In genomic region chr11:23769686-23770509, GRCm38 (mm10) we compare ENCODE assay signal across 8 mouse cellular contexts. TPM values are rescaled to one million over a fixed set of nuclear protein-coding genes. Genes with fewer than 3 reads are reported as not detected.
DNase-seq lines count a peak whose midpoint lies in the region; ATAC-seq and TF ChIP-seq lines count a peak whose summit lies in the region.

No protein-coding gene starts in this region.

- peak overlapping the region; percentile 79 for H3K4me2 ChIP-seq in lung, embryonic 14.5 days
- H3K4me2 ChIP-seq in neural tube, embryonic 14.5 days (ENCODE audit: low read depth, low read length), result peak overlapping the region; percentile 73

- peak overlapping the region; percentile 79 for H3K27ac ChIP-seq in kidney, adult 2 months (ENCODE audit: insufficient read depth, low read depth, low read length)
- peak overlapping the region; percentile 95 for H3K27ac ChIP-seq in lung, embryonic 14.5 days (ENCODE audit: low read depth)
- peak overlapping the region; percentile 88 for H3K27ac ChIP-seq in neural tube, embryonic 14.5 days (ENCODE audit: low read depth, low read length)

- DNase-seq in B cell, adult 2 months, result peak; percentile 72 to 76
- DNase-seq in MN1 (ENCODE audit: low spot score), result peak; percentile 58
- peak; percentile 45 for DNase-seq in embryo, embryonic 10 days (ENCODE audit: low spot score)
- peak; percentile 26 to 42 for DNase-seq in heart, adult 9 months (ENCODE audit: low spot score in 2 of 2)
- DNase-seq in kidney, adult 2 months, result peak; percentile 39
- DNase-seq in lung, embryonic 14.5 days, result peak; percentile 38
- DNase-seq in thymus, postnatal 25 days, result peak; percentile 37

- peak; percentile 7 for ATAC-seq in lung, embryonic 14.5 days (ENCODE audit: insufficient read depth)
- ATAC-seq in neural tube, embryonic 14.5 days (ENCODE audit: low read depth), result peak; percentile 3; the same call in 1 of the 2 replicates

- peaks cover 5% of the 10 kb centered on the region; the same call in 1 of the 2 replicates for H3K4me1 ChIP-seq in kidney, adult 2 months (ENCODE audit: control insufficient read depth, insufficient read depth, low read length)
- no peaks in the 10 kb centered on the region; the same call in 1 of the 2 replicates for H3K4me1 ChIP-seq in lung, embryonic 14.5 days (ENCODE audit: insufficient read depth)
- no peaks in the 10 kb centered on the region for H3K4me1 ChIP-seq in neural tube, embryonic 14.5 days (ENCODE audit: control insufficient read depth, insufficient read depth, low read length)

- no peak for TF ChIP-seq POLR2A in kidney, adult 2 months (IDR thresholded peaks at IDR 0.05; ENCODE audit: low read depth, low read length)

- no peaks in the 10 kb centered on the region for H3K9me3 ChIP-seq in lung, embryonic 14.5 days (ENCODE audit: low read depth, low read length)
- no peaks in the 10 kb centered on the region for H3K9me3 ChIP-seq in neural tube, embryonic 14.5 days (ENCODE audit: control insufficient read depth, low read length)

- no peaks in the 10 kb centered on the region for H3K36me3 ChIP-seq in kidney, adult 2 months (ENCODE audit: control insufficient read depth, insufficient read depth, low read length)
- no peaks in the 10 kb centered on the region for H3K36me3 ChIP-seq in lung, embryonic 14.5 days (ENCODE audit: insufficient read depth)
- H3K36me3 ChIP-seq in neural tube, embryonic 14.5 days (ENCODE audit: control insufficient read depth, insufficient read depth, low read length), result no peaks in the 10 kb centered on the region

- H3K9ac ChIP-seq in lung, embryonic 14.5 days, result peak overlapping the region; percentile 76
- H3K9ac ChIP-seq in neural tube, embryonic 14.5 days (replicated peaks; ENCODE audit: low read depth, low read length), result peak overlapping the region; percentile 70

- no peak for TF ChIP-seq CTCF in kidney, adult 2 months (conservative IDR thresholded peaks at IDR 0.05; ENCODE audit: insufficient read depth, insufficient read length, low read depth, low read length)
- no peak for TF ChIP-seq CTCF in lung, embryonic 14.5 days (IDR thresholded peaks at IDR 0.05; ENCODE audit: low read depth)

- 4% methylated on average over 25 of the region's 25 CpGs for WGBS in kidney, adult 2 months
- WGBS in lung, embryonic 14.5 days, result under 1% methylated on average over 25 of the region's 25 CpGs
- under 1% methylated on average over 25 of the region's 25 CpGs for WGBS in neural tube, embryonic 14.5 days

- peak overlapping the region; percentile 93 for H3K4me3 ChIP-seq in kidney, adult 2 months (ENCODE audit: insufficient read depth, low read depth, low read length)
- peak overlapping the region; percentile 70 for H3K4me3 ChIP-seq in lung, embryonic 14.5 days (ENCODE audit: low read depth, low read length)
- H3K4me3 ChIP-seq in neural tube, embryonic 14.5 days (ENCODE audit: low read depth, low read length), result peak overlapping the region; percentile 78

- no peaks in the 10 kb centered on the region for H3K27me3 ChIP-seq in kidney, adult 2 months (replicated peaks; ENCODE audit: control insufficient read depth, insufficient read depth, low read length)
- no peaks in the 10 kb centered on the region for H3K27me3 ChIP-seq in lung, embryonic 14.5 days (ENCODE audit: insufficient read depth, low read length)
- H3K27me3 ChIP-seq in neural tube, embryonic 14.5 days (ENCODE audit: control insufficient read depth, insufficient read depth, low read length), result no peaks in the 10 kb centered on the region

RNA-seq across cellular contexts. Expression of gene Rel, which starts 0.9 kb away (rescaled TPM):
- polyA plus RNA-seq in kidney, adult 2 months (2012; rRNA removed), result 0.72 and 1.3 TPM in 2 replicates
- polyA plus RNA-seq in lung, embryonic 14.5 days (2014; fragmentation: Nextera tagmentation; extraction: Ambion mirVana), result 1.4 and 1.5 TPM in 2 replicates
- 0.95 TPM in 2 replicates for polyA plus RNA-seq in neural tube, embryonic 14.5 days (2014; fragmentation: Nextera tagmentation; extraction: Ambion mirVana)

Comparison
In these comparisons a context has a peak if more than half of its experiments do, and no peak if none do; other contexts are left out.
1. Peak in every context shown above with its lines: DNase-seq, ATAC-seq, H3K4me3 ChIP-seq and H3K27ac ChIP-seq.